Mouse (Mus musculus): ENCODE measurements around the gene Chd1. TPM values are rescaled to one million over a fixed set of nuclear protein-coding genes. Genes with fewer than 3 reads are reported as not detected.

The Chd1 gene
- polyA plus RNA-seq (2016; fragmentation: Nextera tagmentation; extraction: Ambion mirVana), result 41.6 and 45.4 TPM in 2 replicates

- Histone ChIP-seq H3K9me3 (replicated peaks) (no peaks in the 10 kb centered on the region), H3K36me3 (peaks cover 12% of the 10 kb centered on the region), H3K4me2 (replicated peaks) (peak within 1 kb of the TSS; percentile 87), H3K9ac (peak within 1 kb of the TSS; percentile 97), H3K27me3 (no peaks in the 10 kb centered on the region), H3K4me1 (peaks cover 19% of the 10 kb centered on the region), H3K27ac (peak within 1 kb of the TSS; percentile 97), H3K4me3 (peak within 1 kb of the TSS; percentile 94)
- under 1% methylated on average over 67 of the region's 124 CpGs for WGBS
- peak; percentile 95 for ATAC-seq (ENCODE audit: low FRiP score)
These were observed at the start of gene Chd1 for GRCm38 (mm10) chr17:15704475-15705300. TSS of gene Chd1 (plus strand) at chr17:15704967.

DNA sequence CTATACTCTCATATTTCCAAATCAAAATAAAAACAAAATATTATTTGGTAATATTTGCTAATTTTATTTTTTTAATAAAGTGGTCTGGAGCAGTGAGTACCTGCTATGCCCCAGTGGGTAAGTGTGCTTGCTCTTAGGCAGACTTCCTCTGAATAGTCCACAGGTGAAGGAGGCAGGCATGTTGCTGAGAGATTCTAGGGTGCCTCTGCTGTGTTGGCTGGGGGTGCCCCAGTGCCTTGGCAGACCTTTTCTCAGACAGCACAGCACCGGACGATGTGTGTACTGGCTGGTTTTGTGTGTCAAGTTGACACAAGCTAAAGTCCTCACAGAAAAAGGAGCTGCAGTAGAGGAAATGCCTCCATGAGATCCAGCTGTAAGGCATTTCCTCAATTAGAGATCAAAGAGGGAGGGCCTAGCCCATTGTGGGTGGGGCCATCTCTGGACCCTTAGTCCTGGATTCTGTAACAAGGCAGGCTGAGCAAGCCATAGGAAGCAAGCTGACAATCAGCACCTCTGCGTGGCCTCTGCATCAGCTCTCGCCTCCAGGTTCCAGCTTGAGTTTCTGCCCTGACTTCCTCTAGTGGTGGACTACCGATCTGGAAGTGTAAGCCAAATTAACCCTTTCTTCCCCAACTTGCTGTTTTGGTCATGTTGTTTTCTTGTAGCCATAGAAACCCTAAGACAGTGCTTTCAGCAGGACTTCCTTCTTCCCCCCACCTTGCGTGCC lies 47.7 kb upstream of the Chd1 start:
- no peaks in the 10 kb centered on the region for H3K36me3 ChIP-seq
- no peak overlapping the region for H3K9ac ChIP-seq
- ATAC-seq (ENCODE audit: low FRiP score), result no peak
- peak overlapping the region; percentile 22; the same call in 1 of the 2 replicates for H3K4me2 ChIP-seq (replicated peaks)
- no peaks in the 10 kb centered on the region for H3K9me3 ChIP-seq (replicated peaks)
- no peaks in the 10 kb centered on the region for H3K27me3 ChIP-seq
- no peak overlapping the region for H3K27ac ChIP-seq
- H3K4me3 ChIP-seq, result no peak overlapping the region
- WGBS, result 30% methylated on average over 6 of the region's 6 CpGs
- no peaks in the 10 kb centered on the region for H3K4me1 ChIP-seq

DNA sequence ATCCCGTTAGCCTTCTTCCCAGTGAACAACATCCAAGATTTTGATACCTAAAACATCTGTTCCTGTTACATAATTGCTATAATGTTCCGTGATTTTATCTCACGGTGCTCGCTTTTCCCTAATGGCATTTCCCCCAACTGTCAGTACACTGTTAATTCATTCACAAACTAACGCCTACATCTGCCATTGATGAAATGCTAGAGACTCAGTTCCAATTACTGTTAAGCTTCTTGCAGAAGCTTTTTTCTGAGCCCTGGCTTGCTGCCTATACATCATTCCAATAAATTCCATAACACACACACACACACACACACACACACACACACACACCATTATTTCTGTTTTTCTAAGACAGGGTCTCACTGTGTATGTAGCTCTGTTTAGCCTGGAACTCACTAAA lies 31.9 kb upstream of the Chd1 start:
- H3K9ac ChIP-seq, result no peak overlapping the region
- no peak overlapping the region for H3K4me3 ChIP-seq
- no peak overlapping the region for H3K27ac ChIP-seq
- no peaks in the 10 kb centered on the region for H3K9me3 ChIP-seq (replicated peaks)
- H3K27me3 ChIP-seq, result no peaks in the 10 kb centered on the region
- 82% methylated on average over 5 of the region's 5 CpGs for WGBS
- ATAC-seq (ENCODE audit: low FRiP score), result no peak
- no peaks in the 10 kb centered on the region for H3K36me3 ChIP-seq
- no peak overlapping the region for H3K4me2 ChIP-seq (replicated peaks)
- no peaks in the 10 kb centered on the region for H3K4me1 ChIP-seq

DNA sequence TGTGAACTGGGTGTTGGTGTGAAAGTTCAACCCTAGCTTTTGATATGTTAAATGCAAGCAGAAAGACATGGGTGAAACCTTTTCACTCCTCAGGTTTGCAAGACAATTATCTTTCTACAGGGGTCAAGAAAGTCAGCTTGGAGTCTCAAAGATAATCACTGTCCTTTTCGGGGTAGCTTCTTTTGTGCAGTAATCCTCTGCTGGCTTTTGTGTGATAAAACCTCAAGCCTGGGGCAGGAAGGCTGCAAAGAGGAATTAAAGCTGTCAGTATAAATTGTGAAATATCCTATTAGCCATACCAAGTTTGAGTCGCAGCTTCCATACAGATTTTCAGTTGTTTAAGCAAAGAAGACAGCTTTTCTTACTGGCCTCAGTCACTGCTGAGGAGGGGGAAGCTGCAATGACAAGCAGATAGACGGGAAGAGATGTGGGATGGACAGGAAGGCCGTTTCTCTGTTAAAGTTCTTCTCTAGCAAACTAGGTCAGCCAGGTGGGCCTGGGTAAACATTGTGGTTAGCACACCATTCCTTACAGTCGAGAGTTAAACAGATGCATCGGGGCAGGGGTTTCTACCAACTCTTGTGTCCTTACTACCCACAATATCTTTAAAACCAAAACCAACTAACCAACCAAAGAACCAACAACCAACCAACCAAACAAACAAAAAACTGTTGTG lies 26.7 kb upstream of the Chd1 start:
- H3K27me3 ChIP-seq, result no peaks in the 10 kb centered on the region

GRCm38 (mm10) chr17:15679966-15680630 lies 24.7 kb upstream of the Chd1 start:
- no peaks in the 10 kb centered on the region for H3K36me3 ChIP-seq

More for the DNA sequence above, 26.7 kb upstream of the Chd1 start:
- no peaks in the 10 kb centered on the region for H3K36me3 ChIP-seq
- no peak overlapping the region for H3K4me3 ChIP-seq
- no peak overlapping the region for H3K27ac ChIP-seq
- no peaks in the 10 kb centered on the region for H3K9me3 ChIP-seq (replicated peaks)
- H3K9ac ChIP-seq, result no peak overlapping the region
- no peak for ATAC-seq (ENCODE audit: low FRiP score)
- H3K4me1 ChIP-seq, result no peaks in the 10 kb centered on the region
- H3K4me2 ChIP-seq (replicated peaks), result no peak overlapping the region
- WGBS, result 19% methylated on average over 6 of the region's 6 CpGs

GRCm38 (mm10) chr17:15680661-15681060 lies 24.1 kb upstream of the Chd1 start:
- Histone ChIP-seq H3K4me3 (no peak overlapping the region), H3K27ac (no peak overlapping the region), H3K27me3 (no peaks in the 10 kb centered on the region), H3K4me2 (replicated peaks) (no peak overlapping the region), H3K4me1 (peaks cover 2% of the 10 kb centered on the region; the same call in 1 of the 2 replicates), H3K36me3 (no peaks in the 10 kb centered on the region), H3K9ac (no peak overlapping the region), H3K9me3 (replicated peaks) (no peaks in the 10 kb centered on the region)
- ATAC-seq (ENCODE audit: low FRiP score), result no peak
- 83% methylated on average over 4 of the region's 4 CpGs for WGBS

More at GRCm38 (mm10) chr17:15679966-15680630, 24.7 kb upstream of the Chd1 start:
- H3K27me3 ChIP-seq, result no peaks in the 10 kb centered on the region
- no peak for ATAC-seq (ENCODE audit: low FRiP score)
- H3K4me3 ChIP-seq, result no peak overlapping the region
- peaks cover 2% of the 10 kb centered on the region; the same call in 1 of the 2 replicates for H3K4me1 ChIP-seq
- 88% methylated on average over 9 of the region's 9 CpGs for WGBS
- no peak overlapping the region for H3K27ac ChIP-seq
- no peak overlapping the region for H3K9ac ChIP-seq
- H3K4me2 ChIP-seq (replicated peaks), result no peak overlapping the region
- no peaks in the 10 kb centered on the region for H3K9me3 ChIP-seq (replicated peaks)

DNA sequence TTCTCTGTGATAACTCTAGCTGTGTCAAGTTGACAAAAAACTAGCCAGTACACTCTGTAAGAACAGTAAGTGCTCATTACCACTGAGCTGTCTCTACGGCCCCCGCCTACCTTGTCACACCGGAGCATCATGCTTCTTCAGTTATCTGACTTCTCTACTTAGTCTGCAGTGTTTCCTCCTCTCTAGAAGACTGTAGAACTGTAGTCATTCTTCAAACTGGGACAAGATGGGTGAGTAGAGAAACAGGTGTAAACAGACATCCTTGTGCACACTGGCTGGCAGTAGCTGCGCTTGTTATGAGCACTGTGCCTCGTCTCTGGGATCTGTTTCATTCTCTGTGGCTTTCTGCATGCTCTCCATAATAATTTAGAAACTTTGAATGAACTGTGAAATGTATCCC lies 18.4 kb upstream of the Chd1 start:
- Histone ChIP-seq H3K4me2 (replicated peaks) (no peak overlapping the region), H3K27ac (no peak overlapping the region), H3K27me3 (no peaks in the 10 kb centered on the region), H3K9me3 (replicated peaks) (no peaks in the 10 kb centered on the region), H3K4me3 (no peak overlapping the region), H3K4me1 (peaks cover 2% of the 10 kb centered on the region; the same call in 1 of the 2 replicates), H3K9ac (no peak overlapping the region), H3K36me3 (no peaks in the 10 kb centered on the region)
- ATAC-seq (ENCODE audit: low FRiP score), result no peak
- 89% methylated on average over 5 of the region's 5 CpGs for WGBS

DNA sequence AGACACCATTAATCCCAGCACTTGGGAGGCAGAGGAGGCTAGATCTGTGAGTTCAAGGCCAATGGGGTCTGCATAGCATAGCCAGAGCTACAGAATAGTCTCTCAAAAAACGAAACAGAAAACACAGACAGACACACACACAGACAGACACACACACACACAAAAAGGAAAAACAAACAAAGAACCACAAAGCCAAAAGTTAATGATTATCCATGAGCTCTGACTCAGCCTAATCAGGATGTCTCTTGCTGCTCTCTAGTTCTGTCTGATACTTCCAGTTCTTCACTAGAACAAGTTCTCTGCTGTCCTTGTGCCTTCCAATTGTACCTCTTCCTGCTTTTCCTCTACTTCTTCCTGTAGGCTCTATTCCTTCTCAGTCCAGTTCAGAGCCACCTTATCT lies 14.5 kb upstream of the Chd1 start:
- ATAC-seq (ENCODE audit: low FRiP score), result no peak
- Histone ChIP-seq H3K4me2 (replicated peaks) (no peak overlapping the region), H3K9ac (no peak overlapping the region), H3K27me3 (no peaks in the 10 kb centered on the region), H3K4me1 (no peaks in the 10 kb centered on the region), H3K4me3 (no peak overlapping the region), H3K27ac (no peak overlapping the region), H3K36me3 (no peaks in the 10 kb centered on the region), H3K9me3 (replicated peaks) (no peaks in the 10 kb centered on the region)
- WGBS, result 76% methylated on average over 1 of the region's 1 CpGs

- Histone ChIP-seq H3K4me3 (no peak overlapping the region), H3K4me2 (replicated peaks) (no peak overlapping the region), H3K27ac (no peak overlapping the region), H3K4me1 (no peaks in the 10 kb centered on the region), H3K9me3 (replicated peaks) (no peaks in the 10 kb centered on the region), H3K27me3 (no peaks in the 10 kb centered on the region), H3K36me3 (no peaks in the 10 kb centered on the region), H3K9ac (no peak overlapping the region)
- WGBS, result 84% methylated on average over 2 of the region's 2 CpGs
- no peak for ATAC-seq (ENCODE audit: low FRiP score)
These were observed 9.2 kb upstream of the Chd1 start for GRCm38 (mm10) chr17:15695566-15695965.

DNA sequence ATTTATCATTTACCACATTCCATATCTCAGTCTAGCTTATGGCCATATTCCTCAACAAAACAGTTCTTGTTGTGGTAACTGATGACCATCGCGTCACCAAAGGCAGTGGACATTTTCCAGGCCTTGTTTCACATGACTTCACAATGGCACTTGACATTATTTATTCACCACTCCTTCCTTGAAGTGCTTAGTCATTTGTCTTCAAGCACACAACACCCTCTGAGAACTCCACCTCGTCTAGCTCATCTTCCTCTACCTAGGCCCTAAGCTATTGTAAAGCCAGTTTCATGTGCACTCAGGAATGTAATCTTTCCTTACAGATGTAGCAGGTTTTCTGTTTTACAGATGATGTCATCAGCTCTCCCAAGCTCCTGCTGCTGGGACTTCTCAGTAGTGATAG lies 5.8 kb upstream of the Chd1 start:
- WGBS, result 84% methylated on average over 3 of the region's 3 CpGs
- no peak for ATAC-seq (ENCODE audit: low FRiP score)
- Histone ChIP-seq H3K4me3 (no peak overlapping the region), H3K27me3 (no peaks in the 10 kb centered on the region), H3K4me2 (replicated peaks) (no peak overlapping the region), H3K9me3 (replicated peaks) (no peaks in the 10 kb centered on the region), H3K27ac (no peak overlapping the region), H3K36me3 (no peaks in the 10 kb centered on the region), H3K9ac (no peak overlapping the region), H3K4me1 (peaks cover 2% of the 10 kb centered on the region; the same call in 1 of the 2 replicates)

DNA sequence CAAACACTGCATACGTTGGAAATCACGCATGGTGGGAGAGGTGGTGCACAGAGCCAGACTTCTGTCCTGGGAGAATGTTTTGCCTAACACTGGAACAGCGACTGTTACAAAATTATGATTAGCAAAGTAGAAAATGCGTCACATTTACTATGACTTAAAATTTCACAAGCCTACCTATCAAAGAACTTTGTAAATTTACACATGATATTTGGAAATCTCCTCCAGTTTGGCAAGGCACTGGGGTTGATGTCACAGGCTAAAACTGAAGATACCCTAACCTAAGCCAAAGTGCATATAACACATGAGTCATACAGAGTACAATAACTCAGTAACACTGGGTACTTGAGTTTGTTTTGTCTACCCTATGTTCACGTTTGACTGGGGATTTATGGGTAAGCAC lies 3.3 kb upstream of the Chd1 start:
- Histone ChIP-seq H3K27ac (no peak overlapping the region), H3K4me3 (no peak overlapping the region), H3K27me3 (no peaks in the 10 kb centered on the region), H3K36me3 (no peaks in the 10 kb centered on the region), H3K4me2 (replicated peaks) (no peak overlapping the region), H3K9me3 (replicated peaks) (no peaks in the 10 kb centered on the region), H3K9ac (no peak overlapping the region), H3K4me1 (peaks cover 4% of the 10 kb centered on the region)
- no peak for ATAC-seq (ENCODE audit: low FRiP score)
- 94% methylated on average over 5 of the region's 5 CpGs for WGBS

GRCm38 (mm10) chr17:15704158-15704474 lies 651 bp upstream of the Chd1 start:
- peaks cover 12% of the 10 kb centered on the region for H3K36me3 ChIP-seq
- peak overlapping the region; percentile 87 for H3K4me2 ChIP-seq (replicated peaks)
- WGBS, result 6% methylated on average over 12 of the region's 12 CpGs
- peak overlapping the region; percentile 97 for H3K27ac ChIP-seq
- no peaks in the 10 kb centered on the region for H3K9me3 ChIP-seq (replicated peaks)
- peak overlapping the region; percentile 94 for H3K4me3 ChIP-seq
- peak overlapping the region; percentile 97 for H3K9ac ChIP-seq
- ATAC-seq (ENCODE audit: low FRiP score), result no peak
- H3K27me3 ChIP-seq, result no peaks in the 10 kb centered on the region
- peaks cover 18% of the 10 kb centered on the region for H3K4me1 ChIP-seq
